Mouse (Mus musculus) cerebellum, adult 2 months (tissue): ENCODE measurements around the gene Iqcf3.

Source experiments
- CTCF ChIP-seq: fragments of 200-500 bp; IDR thresholded peaks from 2 replicates; pipeline ENCODE4 v1.5.1; 2011; ENCODE audit warnings: low read depth, mild to moderate bottlenecking, control low read depth, low read length, moderate library complexity, borderline replicate concordance; ENCODE audit not compliant: insufficient read depth
- POLR2A ChIP-seq: fragments of 200-500 bp; IDR thresholded peaks from 2 replicates; pipeline ENCODE4 v1.6.1; 2011; ENCODE audit warnings: low read length, control low read depth, borderline replicate concordance; ENCODE audit not compliant: insufficient read depth

GRCm38 (mm10) chr9:106481075-106481474 lies 80.4 kb downstream of the Iqcf3 start:
- TF ChIP-seq POLR2A (no peak), CTCF (no peak)
